Mouse (Mus musculus) G1E (cell line): ENCODE results near the gene Adgrg1.

Experiments
- CTCF ChIP-seq: IDR thresholded peaks from 2 replicates; pipeline ENCODE4 v1.5.1; 2012; ENCODE audit warnings: low read depth, low read length, inconsistent platforms, mixed read lengths
- GATA1 ChIP-seq: IDR thresholded peaks from 2 replicates; pipeline ENCODE4 v1.6.1; 2012; ENCODE audit warnings: borderline replicate concordance, low read length, inconsistent platforms, mixed read lengths
- POLR2AphosphoS5 ChIP-seq: IDR thresholded peaks from 2 replicates; pipeline ENCODE4 v1.6.1; 2012; ENCODE audit warnings: low read depth, low read length, inconsistent platforms; ENCODE audit not compliant: insufficient replicate concordance

DNA sequence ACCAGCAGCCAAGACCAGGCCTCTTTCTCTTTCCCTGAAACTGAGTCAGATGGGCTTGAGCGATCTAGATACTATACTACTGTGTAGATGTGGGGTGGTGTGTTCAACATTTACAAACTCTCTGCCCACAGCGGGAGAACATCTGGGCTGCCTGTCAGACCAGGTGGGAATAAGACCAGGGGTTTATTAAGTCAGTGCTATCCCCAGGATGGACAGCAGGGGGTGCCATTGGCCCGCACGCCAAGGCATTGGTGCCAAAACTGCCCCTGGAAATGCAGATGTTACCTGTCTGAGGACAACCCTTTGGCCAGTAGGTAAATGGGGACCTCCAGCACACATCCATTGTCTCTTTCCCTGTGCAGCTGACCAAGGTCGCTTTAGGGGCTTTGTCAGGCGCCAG lies 32.0 kb upstream of the Adgrg1 start:
- TF ChIP-seq CTCF: peak; percentile 97
- no peak for TF ChIP-seq GATA1
- TF ChIP-seq POLR2AphosphoS5: no peak
